Mouse (Mus musculus) intestine, embryonic 16.5 days (tissue): ENCODE results near the gene Rhov. TPM values are rescaled to one million over a fixed set of nuclear protein-coding genes. Genes with fewer than 3 reads are reported as not detected.

Experiments
- ATAC-seq: fragments of 200-750 bp; cut with Nextera tagmentation; 2 replicates; pipeline ENCODE4 v1.8.0; 2017; ENCODE audit warnings: moderate TSS enrichment, moderate library complexity
- H3K27ac ChIP-seq: fragments of 300-500 bp; sonication (generic); 2 replicates; pipeline ENCODE4 v1.5.1; 2014; ENCODE audit warnings: mild to moderate bottlenecking, low read length
- H3K27me3 ChIP-seq: fragments of 300-500 bp; sonication (generic); replicated peaks from 2 replicates; pipeline ENCODE4 v1.6.1; 2014; ENCODE audit warnings: low read length, control low read depth, mixed read lengths; ENCODE audit not compliant: control insufficient read depth, insufficient read depth
- H3K36me3 ChIP-seq: fragments of 300-500 bp; sonication (generic); 2 replicates; pipeline ENCODE4 v1.6.1; 2014; ENCODE audit warnings: low read length, control low read depth; ENCODE audit not compliant: control insufficient read depth, insufficient read depth
- H3K4me1 ChIP-seq: fragments of 300-500 bp; sonication (generic); 2 replicates; pipeline ENCODE4 v1.6.1; 2014; ENCODE audit warnings: low read length, control low read depth, mixed read lengths; ENCODE audit not compliant: control insufficient read depth, insufficient read depth
- H3K4me2 ChIP-seq: fragments of 300-500 bp; sonication (generic); 2 replicates; pipeline ENCODE4 v1.6.1; 2014; ENCODE audit warnings: low read depth, low read length, control low read depth
- H3K4me3 ChIP-seq: fragments of 300-500 bp; sonication (generic); 2 replicates; pipeline ENCODE4 v1.5.1; 2014; ENCODE audit warnings: mild to moderate bottlenecking, low read length
- H3K9ac ChIP-seq: fragments of 300-500 bp; sonication (generic); 2 replicates; pipeline ENCODE4 v1.6.1; 2014; ENCODE audit warnings: low read depth, low read length
- H3K9me3 ChIP-seq: fragments of 300-500 bp; sonication (generic); 2 replicates; pipeline ENCODE4 v1.6.1; 2016; ENCODE audit warnings: low read length, control low read depth; ENCODE audit not compliant: control insufficient read depth
- WGBS: fragments of 180-500 bp; shearing (Covaris S2); extraction: QIAGEN DNeasy Blood & Tissue Kit; methylation state at CpG from one replicate; pipeline ENCODE4 v1.1.7; 2014; 5-methylcytosine and 5-hydroxymethylcytosine counted together
- polyA plus RNA-seq: library from polyadenylated mRNA; unstranded; fragments of >200 nt; fragmentation: Nextera tagmentation; extraction: Ambion mirVana; gene quantifications from 2 replicates; pipeline ENCODE4 v1.2.1, GENCODE M21; 2015

Gene Rhov
- polyA plus RNA-seq, 1 experiment from 2014 or later = 4.1 TPM

DNA sequence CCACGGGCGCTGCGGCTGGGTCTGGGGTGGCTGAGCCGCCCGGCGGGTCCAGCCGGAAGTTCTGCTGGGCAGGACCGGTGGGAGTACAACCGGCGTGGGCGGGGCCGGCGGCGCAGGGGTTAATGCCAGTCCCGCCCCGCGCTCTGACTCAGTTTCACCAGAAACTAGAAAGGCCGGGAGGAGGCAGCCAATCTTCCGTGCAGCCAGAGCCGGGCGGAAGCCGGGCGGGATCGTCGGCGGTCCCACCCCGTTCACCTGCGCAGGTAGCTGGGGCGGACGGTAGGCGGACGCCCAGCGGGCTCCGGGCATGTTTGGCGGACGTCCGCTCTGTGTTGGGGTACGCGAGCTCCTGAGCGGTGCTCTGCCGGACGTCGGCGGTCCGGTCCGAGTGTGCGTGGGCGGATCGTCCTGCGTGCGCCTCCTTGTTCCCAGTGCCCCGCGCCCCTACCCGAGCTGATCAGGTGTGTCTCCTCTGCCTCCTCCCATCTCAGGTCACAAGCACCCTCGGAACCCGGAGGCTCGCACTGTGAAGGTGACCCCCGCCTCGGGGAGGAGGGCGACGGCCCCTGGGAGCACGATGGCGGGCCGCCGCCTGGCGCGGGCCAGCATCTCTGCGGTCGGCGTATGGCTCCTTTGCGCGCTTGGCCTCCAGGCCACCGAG, 33.7 kb downstream of the Rhov start, which contains the start of gene Spint1:
Gene Spint1, plus strand, starts transcription at position 153 of the 661 bp plus-strand sequence.
- Histone ChIP-seq H3K27ac (peak within 1 kb of the TSS; percentile 94), H3K4me2 (peak within 1 kb of the TSS; percentile 66), H3K9me3 (no peaks in the 10 kb centered on the region), H3K27me3 (peaks cover 32% of the 10 kb centered on the region), H3K9ac (peak within 1 kb of the TSS; percentile 83), H3K36me3 (no peaks in the 10 kb centered on the region), H3K4me1 (peaks cover 7% of the 10 kb centered on the region; the same call in 1 of the 2 replicates), H3K4me3 (peak within 1 kb of the TSS; percentile 63)
- peak; percentile 76 for ATAC-seq
- under 1% methylated on average over 73 of the region's 73 CpGs for whole genome bisulfite sequencing

DNA sequence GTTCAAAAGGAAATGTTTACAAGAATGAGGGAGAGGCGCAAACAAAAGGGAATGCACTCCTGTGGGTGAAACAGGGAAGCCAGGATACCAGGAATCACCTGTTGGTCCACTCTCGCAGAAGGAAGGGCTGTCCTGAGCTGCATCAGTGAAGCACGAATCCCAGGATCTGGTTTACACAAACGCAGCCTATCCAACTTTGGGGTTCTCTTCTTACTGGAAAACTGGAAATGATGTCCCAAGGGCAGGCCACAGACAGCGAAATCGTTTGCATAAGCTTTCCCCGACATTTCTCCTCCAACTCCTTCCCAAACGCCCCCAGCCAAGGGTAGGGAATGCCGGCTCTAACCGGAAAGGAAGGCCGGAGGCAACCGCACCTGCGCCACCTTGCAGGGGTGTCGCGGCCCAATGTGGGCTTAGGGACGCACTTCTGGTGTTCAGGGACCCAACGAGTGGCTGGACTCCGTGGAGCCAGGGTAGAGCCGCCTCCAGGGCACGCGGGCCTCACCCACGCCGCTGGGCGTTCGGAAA, 34.3 kb downstream of the Rhov start:
- ATAC-seq = peak; percentile 22; the same call in 1 of the 2 replicates
- 5% methylated on average over 25 of the region's 25 CpGs for WGBS
- Histone ChIP-seq H3K27ac (peak overlapping the region; percentile 94), H3K4me1 (peaks cover 7% of the 10 kb centered on the region; the same call in 1 of the 2 replicates), H3K27me3 (peaks cover 32% of the 10 kb centered on the region), H3K4me3 (peak overlapping the region; percentile 63), H3K36me3 (no peaks in the 10 kb centered on the region), H3K9me3 (no peaks in the 10 kb centered on the region), H3K4me2 (peak overlapping the region; percentile 66), H3K9ac (peak overlapping the region; percentile 83)

DNA sequence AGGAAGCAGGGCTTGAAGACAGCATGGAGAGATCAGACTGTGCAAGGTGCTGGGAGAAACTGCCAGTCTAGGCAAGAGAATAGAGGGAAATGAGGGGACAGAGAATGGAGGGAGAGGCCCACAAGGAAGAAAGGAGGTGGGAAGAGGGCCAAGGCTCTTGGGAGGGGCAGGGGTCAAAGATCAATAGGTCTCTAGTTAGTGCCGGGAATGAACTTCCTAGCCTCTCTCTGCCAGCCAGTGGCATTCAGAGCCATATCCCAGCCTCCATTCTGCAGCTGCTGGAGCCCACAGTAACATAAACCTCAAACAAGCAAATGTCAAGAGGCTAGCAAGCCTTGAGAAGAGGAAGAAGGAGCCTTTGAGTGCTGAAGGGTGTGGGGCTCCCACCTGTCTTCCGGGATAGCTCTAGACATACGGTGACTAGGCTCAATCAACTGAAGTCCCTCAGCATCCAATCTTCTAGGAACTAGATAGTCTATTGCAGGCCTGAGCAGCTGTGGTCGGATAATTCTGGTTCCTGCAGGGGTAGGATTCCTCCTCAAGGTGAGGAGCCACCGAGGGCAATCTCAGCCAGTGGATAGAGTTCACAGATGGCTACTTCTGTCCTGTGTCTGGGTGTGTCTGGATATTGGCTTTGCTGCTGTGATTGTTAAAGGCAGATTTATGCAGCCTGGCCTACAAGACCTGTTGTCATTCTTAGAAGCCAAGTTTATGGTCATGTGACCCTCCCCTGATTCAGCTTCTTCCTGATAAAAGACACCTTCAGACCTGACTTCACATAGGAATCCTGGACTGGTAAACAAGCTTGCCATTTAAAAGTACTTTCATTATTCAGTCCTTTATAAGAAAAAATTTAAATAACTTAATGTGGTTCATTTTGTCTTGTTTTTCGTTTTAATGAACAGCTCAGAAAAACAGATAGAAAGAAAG, 41.0 kb downstream of the Rhov start, which contains the start of gene Ppp1r14d:
Gene Ppp1r14d, minus strand, starts transcription at position 132 of the 930 bp plus-strand sequence.
- H3K4me1 ChIP-seq = peaks cover 3% of the 10 kb centered on the region; the same call in 1 of the 2 replicates
- H3K9me3 ChIP-seq = no peaks in the 10 kb centered on the region
- WGBS = 59% methylated on average over 6 of the region's 6 CpGs
- peak within 1 kb of the TSS; percentile 92 for H3K27ac ChIP-seq
- peak within 1 kb of the TSS; percentile 34 for H3K4me3 ChIP-seq
- no peaks in the 10 kb centered on the region for H3K27me3 ChIP-seq
- H3K4me2 ChIP-seq = peak within 1 kb of the TSS; percentile 46
- peak; percentile 79 for ATAC-seq
- no peaks in the 10 kb centered on the region for H3K36me3 ChIP-seq
- H3K9ac ChIP-seq = peak within 1 kb of the TSS; percentile 48

Other genes with a start within 250 kb of the Rhov start
- gene Ccdc32, start 241.9 kb downstream of the Rhov start, polyA plus RNA-seq = 37.6 and 39.9 TPM in 2 replicates
- 3.9 TPM in 2 replicates for gene Rpusd2, start 236.5 kb downstream of the Rhov start, polyA plus RNA-seq
- gene Knl1, start 224.2 kb downstream of the Rhov start, polyA plus RNA-seq = 28.3 and 37.8 TPM in 2 replicates
- gene Rad51, start 158.5 kb downstream of the Rhov start, polyA plus RNA-seq = 33.1 and 41.2 TPM in 2 replicates
- gene Rmdn3, start 114.2 kb downstream of the Rhov start, polyA plus RNA-seq = 63.9 and 73.2 TPM in 2 replicates
- 41.2 and 51.9 TPM in 2 replicates for gene Gchfr, start 103.5 kb downstream of the Rhov start, polyA plus RNA-seq
- 0.15 and 0.31 TPM in 2 replicates for gene Gm14137, start 96.8 kb downstream of the Rhov start, polyA plus RNA-seq
- gene Zfyve19, start 62.7 kb downstream of the Rhov start, polyA plus RNA-seq = 69.1 and 69.8 TPM in 2 replicates
- 10.3 and 14.9 TPM in 2 replicates for gene Dnajc17, start 62.5 kb downstream of the Rhov start, polyA plus RNA-seq
- 30.1 and 35.2 TPM in 2 replicates for gene Ppp1r14d, start 41.4 kb downstream of the Rhov start, polyA plus RNA-seq
- gene Spint1, start 33.9 kb downstream of the Rhov start, polyA plus RNA-seq = 114 and 132 TPM in 2 replicates
- 25.5 and 29.6 TPM in 2 replicates for gene Vps18, start 17.5 kb upstream of the Rhov start, polyA plus RNA-seq
- 8.4 and 8.7 TPM in 2 replicates for gene Dll4, start 54.5 kb upstream of the Rhov start, polyA plus RNA-seq
- 2.7 and 6.0 TPM in 2 replicates for gene Chac1, start 80.0 kb upstream of the Rhov start, polyA plus RNA-seq
- gene Ino80, start 206.4 kb upstream of the Rhov start, polyA plus RNA-seq = 3.2 and 3.4 TPM in 2 replicates